Mouse (Mus musculus): Measurements from ENCODE around the gene Tstd2. TPM values are rescaled to one million over a fixed set of nuclear protein-coding genes. Genes with fewer than 3 reads are reported as not detected.

Tstd2 gene
- polyA plus RNA-seq, 1 experiment from 2014 or later = 62.9 TPM

- WGBS = 81% methylated on average over 2 of the region's 2 CpGs
- H3K9ac ChIP-seq = no peak overlapping the region
- H3K9me3 ChIP-seq = no peaks in the 10 kb centered on the region
- H3K4me2 ChIP-seq (replicated peaks) = no peak overlapping the region
- no peak for ATAC-seq (ENCODE audit: insufficient number of reproducible peaks, insufficient read depth, low FRiP score, low TSS enrichment)
- H3K27me3 ChIP-seq = no peaks in the 10 kb centered on the region
- no peak overlapping the region for H3K27ac ChIP-seq
- no peak overlapping the region for H3K4me3 ChIP-seq
- H3K4me1 ChIP-seq = no peaks in the 10 kb centered on the region
- no peaks in the 10 kb centered on the region for H3K36me3 ChIP-seq
Observed at GRCm38 (mm10) chr4:46076892-46077291, 61.6 kb downstream of the Tstd2 start.

GRCm38 (mm10) chr4:46075664-46076063 is 62.8 kb downstream of the Tstd2 start:
- WGBS = 73% methylated on average over 3 of the region's 3 CpGs
- H3K27ac ChIP-seq = no peak overlapping the region
- H3K36me3 ChIP-seq = no peaks in the 10 kb centered on the region
- ATAC-seq (ENCODE audit: insufficient number of reproducible peaks, insufficient read depth, low FRiP score, low TSS enrichment) = no peak
- no peak overlapping the region for H3K4me3 ChIP-seq
- no peak overlapping the region for H3K4me2 ChIP-seq (replicated peaks)
- H3K9ac ChIP-seq = no peak overlapping the region
- H3K4me1 ChIP-seq = no peaks in the 10 kb centered on the region
- no peaks in the 10 kb centered on the region for H3K27me3 ChIP-seq
- H3K9me3 ChIP-seq = no peaks in the 10 kb centered on the region

GRCm38 (mm10) chr4:46073736-46074135 is 64.8 kb downstream of the Tstd2 start:
- Histone ChIP-seq H3K4me2 (replicated peaks) (no peak overlapping the region), H3K9me3 (no peaks in the 10 kb centered on the region), H3K27me3 (no peaks in the 10 kb centered on the region), H3K4me1 (no peaks in the 10 kb centered on the region), H3K4me3 (no peak overlapping the region), H3K27ac (no peak overlapping the region), H3K9ac (no peak overlapping the region), H3K36me3 (no peaks in the 10 kb centered on the region)
- 0 out of 2 replicates have a peak, but pooled peaks have one; percentile 22 for ATAC-seq (ENCODE audit: insufficient number of reproducible peaks, insufficient read depth, low FRiP score, low TSS enrichment)
- 55% methylated on average over 4 of the region's 4 CpGs for WGBS

- Histone ChIP-seq H3K4me3 (no peak overlapping the region), H3K4me1 (no peaks in the 10 kb centered on the region)
- 81% methylated on average over 6 of the region's 6 CpGs for WGBS
Observed at GRCm38 (mm10) chr4:46072631-46073030, 65.9 kb downstream of the Tstd2 start.

GRCm38 (mm10) chr4:46069851-46070482 is 68.5 kb downstream of the Tstd2 start:
- WGBS = 72% methylated on average over 6 of the region's 6 CpGs
- H3K4me1 ChIP-seq = no peaks in the 10 kb centered on the region
- H3K27ac ChIP-seq = no peak overlapping the region
- H3K9ac ChIP-seq = no peak overlapping the region
- no peaks in the 10 kb centered on the region for H3K9me3 ChIP-seq
- ATAC-seq (ENCODE audit: insufficient number of reproducible peaks, insufficient read depth, low FRiP score, low TSS enrichment) = no peak
- H3K27me3 ChIP-seq = no peaks in the 10 kb centered on the region
- no peak overlapping the region for H3K4me3 ChIP-seq
- H3K36me3 ChIP-seq = no peaks in the 10 kb centered on the region
- H3K4me2 ChIP-seq (replicated peaks) = no peak overlapping the region

More at GRCm38 (mm10) chr4:46072631-46073030, 65.9 kb downstream of the Tstd2 start:
- Histone ChIP-seq H3K27me3 (no peaks in the 10 kb centered on the region), H3K27ac (no peak overlapping the region), H3K9me3 (no peaks in the 10 kb centered on the region), H3K4me2 (replicated peaks) (no peak overlapping the region), H3K36me3 (no peaks in the 10 kb centered on the region), H3K9ac (no peak overlapping the region)
- no peak for ATAC-seq (ENCODE audit: insufficient number of reproducible peaks, insufficient read depth, low FRiP score, low TSS enrichment)

- no peaks in the 10 kb centered on the region for H3K36me3 ChIP-seq
- 53% methylated on average over 1 of the region's 1 CpGs for WGBS
Observed at GRCm38 (mm10) chr4:46068573-46068972, 69.9 kb downstream of the Tstd2 start.

GRCm38 (mm10) chr4:46068060-46068459 is 70.4 kb downstream of the Tstd2 start:
- H3K4me2 ChIP-seq (replicated peaks) = no peak overlapping the region
- H3K9me3 ChIP-seq = no peaks in the 10 kb centered on the region
- no peak for ATAC-seq (ENCODE audit: insufficient number of reproducible peaks, insufficient read depth, low FRiP score, low TSS enrichment)
- H3K27me3 ChIP-seq = no peaks in the 10 kb centered on the region
- H3K4me3 ChIP-seq = no peak overlapping the region
- no peaks in the 10 kb centered on the region for H3K36me3 ChIP-seq
- H3K27ac ChIP-seq = no peak overlapping the region
- H3K4me1 ChIP-seq = peaks cover 8% of the 10 kb centered on the region
- WGBS = 84% methylated on average over 3 of the region's 3 CpGs
- no peak overlapping the region for H3K9ac ChIP-seq

More at GRCm38 (mm10) chr4:46068573-46068972, 69.9 kb downstream of the Tstd2 start:
- Histone ChIP-seq H3K9ac (no peak overlapping the region), H3K4me3 (no peak overlapping the region), H3K27me3 (no peaks in the 10 kb centered on the region), H3K27ac (no peak overlapping the region), H3K4me2 (replicated peaks) (no peak overlapping the region), H3K9me3 (no peaks in the 10 kb centered on the region), H3K4me1 (peaks cover 8% of the 10 kb centered on the region)
- no peak for ATAC-seq (ENCODE audit: insufficient number of reproducible peaks, insufficient read depth, low FRiP score, low TSS enrichment)

GRCm38 (mm10) chr4:46065695-46066340 is 72.7 kb downstream of the Tstd2 start:
- no peak for ATAC-seq (ENCODE audit: insufficient number of reproducible peaks, insufficient read depth, low FRiP score, low TSS enrichment)
- WGBS = 62% methylated on average over 8 of the region's 8 CpGs
- Histone ChIP-seq H3K4me2 (replicated peaks) (no peak overlapping the region), H3K27me3 (no peaks in the 10 kb centered on the region), H3K9ac (no peak overlapping the region), H3K4me3 (no peak overlapping the region), H3K36me3 (no peaks in the 10 kb centered on the region), H3K9me3 (no peaks in the 10 kb centered on the region), H3K27ac (no peak overlapping the region), H3K4me1 (peaks cover 11% of the 10 kb centered on the region)

GRCm38 (mm10) chr4:46064961-46065360 is 73.5 kb downstream of the Tstd2 start:
- no peak overlapping the region for H3K27ac ChIP-seq
- ATAC-seq (ENCODE audit: insufficient number of reproducible peaks, insufficient read depth, low FRiP score, low TSS enrichment) = 0 out of 2 replicates have a peak, but pooled peaks have one; percentile 32
- no peaks in the 10 kb centered on the region for H3K27me3 ChIP-seq
- WGBS = 62% methylated on average over 3 of the region's 3 CpGs
- no peak overlapping the region for H3K4me2 ChIP-seq (replicated peaks)
- peaks cover 11% of the 10 kb centered on the region for H3K4me1 ChIP-seq
- H3K36me3 ChIP-seq = no peaks in the 10 kb centered on the region
- H3K9ac ChIP-seq = no peak overlapping the region
- H3K4me3 ChIP-seq = no peak overlapping the region
- H3K9me3 ChIP-seq = no peaks in the 10 kb centered on the region

Other genes starting within 250 kb of the Tstd2 start
- gene Ccdc180, start 248.4 kb downstream of the Tstd2 start, polyA plus RNA-seq (2016; fragmentation: Nextera tagmentation; extraction: Ambion mirVana) = not detected in 2 replicates
- gene Tdrd7, start 173.4 kb downstream of the Tstd2 start, polyA plus RNA-seq (2016; fragmentation: Nextera tagmentation; extraction: Ambion mirVana) = 9.3 and 13.2 TPM in 2 replicates
- gene Tmod1, start 99.8 kb downstream of the Tstd2 start, polyA plus RNA-seq (2016; fragmentation: Nextera tagmentation; extraction: Ambion mirVana) = 2.8 and 4.3 TPM in 2 replicates
- gene Ncbp1, start 81 bp downstream of the Tstd2 start, polyA plus RNA-seq (2016; fragmentation: Nextera tagmentation; extraction: Ambion mirVana) = 97.9 and 99.2 TPM in 2 replicates
- gene Xpa, start 57.6 kb upstream of the Tstd2 start, polyA plus RNA-seq (2016; fragmentation: Nextera tagmentation; extraction: Ambion mirVana) = 29.4 and 30.0 TPM in 2 replicates
- gene Foxe1, start 204.9 kb upstream of the Tstd2 start, polyA plus RNA-seq (2016; fragmentation: Nextera tagmentation; extraction: Ambion mirVana) = 1.8 and 3.0 TPM in 2 replicates

Measured in embryonic facial prominence, embryonic 12.5 days (tissue).